Mouse (Mus musculus) megakaryocyte, embryonic 14.5 days (primary cell): Measurements from ENCODE around the gene Gata2. TPM values are rescaled to one million over a fixed set of nuclear protein-coding genes. Genes with fewer than 3 reads are reported as not detected.

Source experiments
- H3K27me3 ChIP-seq: replicated peaks from 2 replicates; pipeline ENCODE3; 2012; ENCODE audit warnings: inconsistent platforms
- H3K36me3 ChIP-seq: replicated peaks from 2 replicates; pipeline ENCODE3; 2012; ENCODE audit warnings: low read length, inconsistent platforms, mixed read lengths
- H3K4me1 ChIP-seq: 2 replicates; pipeline ENCODE4 v1.6.1; 2012; ENCODE audit warnings: inconsistent platforms
- H3K4me3 ChIP-seq: replicated peaks from 2 replicates; pipeline ENCODE3; 2012; ENCODE audit warnings: moderate library complexity, mild to moderate bottlenecking, inconsistent platforms
- H3K9me3 ChIP-seq: 2 replicates; pipeline ENCODE4 v1.6.1; 2012; ENCODE audit warnings: inconsistent platforms
- FLI1 ChIP-seq: IDR thresholded peaks from 2 replicates; pipeline ENCODE4 v1.6.1; 2012; ENCODE audit warnings: low read length, inconsistent platforms, mixed read lengths
- GATA1 ChIP-seq: IDR thresholded peaks from 3 replicates; pipeline ENCODE4 v1.6.1; 2012; ENCODE audit warnings: mixed read lengths, low read length, inconsistent platforms, borderline replicate concordance
- polyA plus RNA-seq: library from polyadenylated mRNA; stranded (reverse); fragments of >175 nt; gene quantifications from 2 replicates; pipeline ENCODE4 v1.2.3, GENCODE M21; 2012; ENCODE audit warnings: low replicate concordance; ENCODE audit not compliant: insufficient read depth

Gene Gata2
- polyA plus RNA-seq, 1 experiment = 160 TPM

GRCm38 (mm10) chr6:88200693-88201609 is 7.3 kb downstream of the Gata2 start:
- Histone ChIP-seq H3K4me3 (peak overlapping the region; percentile 97), H3K4me1 (peaks cover 97% of the 10 kb centered on the region), H3K9me3 (no peaks in the 10 kb centered on the region), H3K27me3 (peaks cover 58% of the 10 kb centered on the region), H3K36me3 (peaks cover 55% of the 10 kb centered on the region)
- TF ChIP-seq GATA1 = no peak
- no peak for TF ChIP-seq FLI1

GRCm38 (mm10) chr6:88201926-88202700 is 8.4 kb downstream of the Gata2 start:
- H3K36me3 ChIP-seq = peaks cover 60% of the 10 kb centered on the region
- TF ChIP-seq FLI1 (no peak), GATA1 (no peak)
- H3K9me3 ChIP-seq = no peaks in the 10 kb centered on the region
- peak overlapping the region; percentile 97 for H3K4me3 ChIP-seq
- peaks cover 95% of the 10 kb centered on the region for H3K4me1 ChIP-seq
- peaks cover 47% of the 10 kb centered on the region for H3K27me3 ChIP-seq

- H3K4me3 ChIP-seq = peak overlapping the region; percentile 97
- H3K27me3 ChIP-seq = peaks cover 40% of the 10 kb centered on the region
- H3K36me3 ChIP-seq = peaks cover 62% of the 10 kb centered on the region
- H3K9me3 ChIP-seq = no peaks in the 10 kb centered on the region
- TF ChIP-seq FLI1 = no peak
- TF ChIP-seq GATA1 = no peak
- H3K4me1 ChIP-seq = peaks cover 95% of the 10 kb centered on the region
Observed at GRCm38 (mm10) chr6:88202921-88203690, 9.4 kb downstream of the Gata2 start.

- Histone ChIP-seq H3K27me3 (peaks cover 40% of the 10 kb centered on the region), H3K4me1 (peaks cover 92% of the 10 kb centered on the region), H3K4me3 (peak overlapping the region; percentile 97), H3K36me3 (peaks cover 62% of the 10 kb centered on the region), H3K9me3 (no peaks in the 10 kb centered on the region)
- TF ChIP-seq GATA1 = no peak
- TF ChIP-seq FLI1 = no peak
Observed at GRCm38 (mm10) chr6:88203791-88204405, 10.2 kb downstream of the Gata2 start.

GRCm38 (mm10) chr6:88204531-88205385 is 11.1 kb downstream of the Gata2 start:
- Histone ChIP-seq H3K9me3 (no peaks in the 10 kb centered on the region), H3K4me1 (peaks cover 83% of the 10 kb centered on the region), H3K27me3 (peaks cover 36% of the 10 kb centered on the region), H3K4me3 (peak overlapping the region; percentile 14), H3K36me3 (peaks cover 60% of the 10 kb centered on the region)
- no peak for TF ChIP-seq FLI1

- Histone ChIP-seq H3K9me3 (no peaks in the 10 kb centered on the region), H3K27me3 (peaks cover 35% of the 10 kb centered on the region), H3K4me1 (peaks cover 77% of the 10 kb centered on the region), H3K36me3 (peaks cover 55% of the 10 kb centered on the region), H3K4me3 (peak overlapping the region; percentile 14)
- TF ChIP-seq FLI1 (no peak), GATA1 (no peak)
Observed at GRCm38 (mm10) chr6:88205386-88205700, 11.7 kb downstream of the Gata2 start.

GRCm38 (mm10) chr6:88205937-88206336 is 12.2 kb downstream of the Gata2 start:
- Histone ChIP-seq H3K9me3 (no peaks in the 10 kb centered on the region), H3K36me3 (peaks cover 49% of the 10 kb centered on the region), H3K4me1 (peaks cover 71% of the 10 kb centered on the region), H3K27me3 (peaks cover 29% of the 10 kb centered on the region), H3K4me3 (no peak overlapping the region)
- no peak for TF ChIP-seq FLI1
- TF ChIP-seq GATA1 = no peak

- H3K27me3 ChIP-seq = peaks cover 25% of the 10 kb centered on the region
- peaks cover 65% of the 10 kb centered on the region for H3K4me1 ChIP-seq
- H3K36me3 ChIP-seq = peaks cover 43% of the 10 kb centered on the region
- H3K4me3 ChIP-seq = no peak overlapping the region
- no peak for TF ChIP-seq FLI1
- no peak for TF ChIP-seq GATA1
- H3K9me3 ChIP-seq = no peaks in the 10 kb centered on the region
Observed at GRCm38 (mm10) chr6:88206566-88206965, 12.9 kb downstream of the Gata2 start.
